Mouse (Mus musculus): ENCODE data around the gene Rnaseh2a.

GRCm38 (mm10) chr8:84976031-84976762 is 6.6 kb upstream of the Rnaseh2a start:
- TF ChIP-seq CTCF (IDR thresholded peaks at IDR 0.05; ENCODE audit: borderline replicate concordance, insufficient read depth, low read depth, low read length) (no peak), POLR2A (IDR thresholded peaks at IDR 0.05; ENCODE audit: borderline replicate concordance, insufficient read depth, low read length) (no peak; the same call in 1 of the 2 replicates)
